Mouse (Mus musculus): ENCODE results near the gene Bdkrb2. TPM values are rescaled to one million over a fixed set of nuclear protein-coding genes. Genes with fewer than 3 reads are reported as not detected.

Bdkrb2 gene
- 5.7 and 6.6 TPM in 2 replicates for polyA plus RNA-seq (2012; rRNA removed)

DNA sequence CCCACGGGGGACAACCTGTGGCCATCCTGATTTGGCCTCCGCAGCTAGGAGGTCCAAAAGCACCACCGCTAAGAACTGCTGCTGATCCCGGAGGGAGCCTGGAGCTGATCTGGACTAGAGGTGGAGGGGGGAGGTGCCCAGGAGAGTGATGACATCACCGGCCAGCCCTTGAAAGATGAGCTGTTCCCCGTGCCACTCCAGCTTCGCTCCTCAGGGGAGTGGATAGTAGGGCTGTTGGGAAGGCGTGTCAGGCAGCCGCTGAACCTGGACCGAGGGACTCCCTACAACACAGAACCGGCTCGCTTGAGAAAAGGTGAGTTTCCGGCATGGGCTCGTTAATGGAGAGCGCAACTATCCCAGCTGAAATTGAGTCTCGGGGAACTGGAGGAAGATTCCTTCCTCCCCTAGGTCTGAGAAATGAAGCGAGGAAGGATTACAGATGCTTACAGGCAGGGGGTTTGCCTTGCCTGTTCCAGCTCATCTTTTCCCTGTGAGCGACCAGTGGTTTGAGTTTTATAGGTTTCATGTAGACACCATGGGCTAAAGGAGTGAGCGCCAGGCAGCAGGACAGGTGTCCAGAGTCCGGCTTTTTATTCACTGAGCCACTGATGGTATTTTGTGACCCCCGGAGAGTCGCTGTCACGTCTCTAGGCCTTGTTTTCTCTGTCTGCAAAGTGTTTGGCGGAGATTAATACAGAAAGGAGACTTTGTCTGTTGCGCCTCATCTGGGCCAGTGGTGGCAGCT, at the start of gene Bdkrb2:
Gene Bdkrb2 (plus strand): TSS at position 291 of the 745 bp plus-strand sequence.
- no peak for DNase-seq (ENCODE audit: low spot score)

DNA sequence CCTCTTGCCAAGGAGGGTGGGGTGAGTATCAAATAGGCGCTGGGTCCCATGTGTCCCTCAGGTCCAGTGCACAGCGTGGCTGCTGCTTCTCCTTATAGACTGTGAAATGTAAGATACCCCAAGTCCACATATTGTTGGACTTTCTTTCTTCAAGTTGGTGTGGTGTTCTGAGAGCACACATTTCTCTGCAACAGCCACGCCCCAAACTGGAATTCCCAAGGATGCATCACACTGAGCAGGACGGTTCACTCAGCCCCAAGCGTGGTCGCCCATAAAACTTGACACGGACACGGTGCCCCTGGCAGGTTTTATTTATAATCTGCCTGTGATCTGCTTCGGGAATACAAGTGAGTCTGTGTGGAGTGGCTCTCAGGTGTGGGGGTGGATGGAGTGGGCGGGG, 48.9 kb upstream of the Bdkrb2 start:
- no peak for DNase-seq (ENCODE audit: low spot score)

DNA sequence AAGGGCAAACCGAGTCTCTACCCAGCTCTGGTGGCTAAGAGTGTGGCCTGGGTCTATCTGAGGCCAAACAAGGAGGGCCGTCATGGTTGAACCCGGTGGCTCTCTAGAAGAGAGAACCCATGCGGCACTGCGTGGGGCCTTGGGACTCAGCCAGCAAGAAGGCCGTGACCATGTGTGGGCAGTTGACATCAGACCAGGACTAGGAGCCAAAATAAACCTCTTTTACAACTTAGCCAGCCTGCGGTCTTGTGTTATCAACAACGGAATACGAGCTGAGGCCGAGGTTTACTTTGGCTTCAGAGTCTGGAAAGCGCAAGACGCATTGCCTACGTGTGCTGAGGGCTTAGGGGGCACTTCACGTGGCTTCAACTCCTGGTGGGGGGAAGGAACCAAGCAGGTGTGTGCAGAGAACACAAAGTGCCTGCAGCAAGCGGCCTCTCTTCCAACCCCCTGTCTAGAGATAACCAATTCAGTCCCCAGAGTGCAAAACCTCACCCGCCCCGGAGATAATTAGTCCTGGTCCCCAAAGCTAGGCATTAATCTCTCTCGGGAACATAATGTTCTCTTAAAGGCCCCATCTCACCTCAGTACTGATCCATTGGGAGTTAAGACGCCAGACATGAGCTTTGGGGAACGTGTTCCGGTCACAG, 45.9 kb upstream of the Bdkrb2 start:
- DNase-seq (ENCODE audit: low spot score), result no peak

DNA sequence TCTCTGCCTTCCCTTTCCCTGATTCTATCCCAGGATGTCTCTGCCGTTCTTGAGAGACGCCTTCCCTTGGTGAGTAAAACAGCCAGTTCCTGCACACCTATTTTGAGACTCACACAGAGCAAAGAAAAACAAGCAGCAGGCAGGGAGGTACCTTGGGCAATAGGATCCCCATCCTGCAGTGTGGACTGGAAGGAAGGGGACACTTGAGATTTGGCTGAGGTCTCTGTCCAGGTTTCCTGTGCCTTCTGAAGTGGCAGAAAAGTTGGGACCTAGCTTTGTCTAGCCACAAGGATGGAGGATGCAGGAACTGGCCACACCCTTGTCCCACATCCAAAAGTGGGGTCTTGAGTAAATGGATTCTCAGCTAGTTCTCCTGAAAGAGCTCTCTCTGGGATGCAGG, 43.2 kb upstream of the Bdkrb2 start:
- no peak for DNase-seq (ENCODE audit: low spot score)

DNA sequence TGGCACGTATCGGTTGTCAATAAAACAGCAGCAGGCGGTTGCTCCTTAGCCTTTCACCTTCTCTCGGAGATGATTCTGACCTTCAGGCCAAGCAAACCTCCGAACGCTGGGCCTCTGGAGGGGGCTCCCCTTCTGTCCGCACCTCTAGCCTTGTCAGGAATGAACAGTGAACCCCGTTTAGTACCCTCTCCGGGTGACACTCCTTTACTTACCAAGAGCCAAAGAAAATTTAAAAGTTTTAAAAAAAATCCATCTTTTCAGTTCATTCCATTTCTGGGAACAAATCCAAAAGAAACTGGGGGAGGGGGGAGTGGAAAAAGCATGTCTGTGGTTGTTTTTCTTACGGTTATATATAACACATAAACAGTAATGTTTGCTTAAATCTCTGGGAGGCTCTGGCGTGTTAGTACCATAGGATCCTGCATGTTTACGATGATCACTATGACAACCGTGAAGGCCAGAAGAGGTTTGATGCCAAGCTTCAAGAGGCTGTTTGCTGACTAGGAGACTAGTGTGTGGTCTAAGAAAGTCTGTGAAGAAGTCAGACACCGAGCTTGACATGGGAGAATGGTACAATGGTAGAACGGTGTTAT, 41.8 kb upstream of the Bdkrb2 start:
- no peak for DNase-seq (ENCODE audit: low spot score)

DNA sequence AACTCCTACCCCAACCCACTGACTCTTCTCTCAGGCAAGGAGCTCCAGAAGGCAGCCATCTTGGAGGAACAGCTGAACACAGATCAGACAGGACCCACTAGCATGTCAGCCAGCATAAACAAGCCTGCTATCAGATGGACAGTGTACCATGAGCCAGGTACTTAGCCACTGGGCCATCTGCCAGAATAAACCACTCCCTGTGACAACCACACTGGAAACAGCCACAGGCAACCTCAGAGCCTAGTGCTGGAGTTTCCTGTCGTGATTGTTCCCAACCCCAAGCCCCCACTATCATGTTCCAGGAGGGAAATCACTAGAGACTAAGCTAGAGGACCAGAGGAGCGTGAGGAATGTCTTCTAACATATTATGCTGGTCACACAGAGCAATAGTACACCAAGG, 39.3 kb upstream of the Bdkrb2 start:
- no peak for DNase-seq (ENCODE audit: low spot score)

DNA sequence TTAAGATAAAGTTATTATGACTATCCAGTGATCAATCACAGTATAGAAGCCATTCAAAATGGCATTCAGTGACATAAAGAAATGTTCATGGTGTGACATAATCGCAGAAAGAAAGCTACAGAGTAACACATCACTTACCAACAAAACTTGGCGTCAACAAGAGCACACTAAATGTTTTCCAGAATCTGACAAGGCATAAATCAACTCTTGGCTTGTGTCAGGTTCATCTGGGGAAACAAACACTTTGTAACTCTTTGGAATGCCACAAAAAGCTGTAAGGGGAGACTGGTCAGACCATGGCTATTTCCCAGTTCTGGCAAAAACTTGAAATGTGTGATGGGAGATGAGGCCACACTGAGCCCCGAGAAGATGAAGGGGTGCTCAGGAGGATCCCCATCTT, 36.8 kb upstream of the Bdkrb2 start:
- no peak for DNase-seq (ENCODE audit: low spot score)

DNA sequence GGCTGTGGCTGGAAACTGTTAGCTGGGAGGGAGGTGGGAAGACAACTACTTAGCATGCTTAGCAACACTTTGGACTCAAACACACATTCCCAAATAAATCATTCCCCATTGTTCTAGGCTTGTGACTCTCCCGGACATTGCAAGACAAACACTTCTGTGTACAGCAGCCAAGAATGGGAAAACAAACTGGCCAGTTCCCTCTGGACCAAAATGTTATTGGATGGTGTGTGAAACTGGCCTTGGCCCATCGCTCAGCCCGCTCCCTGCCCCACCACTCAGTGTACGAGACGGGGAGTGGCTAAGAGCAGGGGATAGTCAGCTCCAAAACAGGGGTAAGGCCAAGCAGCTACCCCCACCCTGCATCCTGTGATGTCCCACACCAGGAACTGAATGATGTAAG, 36.2 kb upstream of the Bdkrb2 start:
- no peak for DNase-seq (ENCODE audit: low spot score)

DNA sequence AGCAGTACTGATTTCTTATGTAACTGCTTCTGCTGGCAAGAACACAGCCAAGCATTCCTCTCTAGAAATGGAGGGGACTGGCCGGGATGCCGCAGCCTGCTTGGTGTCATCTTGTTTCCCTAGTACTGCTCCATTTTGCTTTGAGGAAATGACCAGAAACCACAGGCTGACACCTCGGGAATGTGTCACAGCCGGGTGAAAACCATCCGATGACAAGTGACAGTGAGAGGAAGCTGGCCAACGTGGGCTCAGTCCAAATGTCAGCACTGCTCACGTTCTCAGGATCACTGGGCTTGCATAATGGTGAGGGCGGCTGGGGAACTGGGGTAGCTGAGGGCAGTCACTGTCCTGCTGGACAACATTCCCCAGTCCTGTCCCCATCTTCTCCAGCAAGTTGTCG, 33.5 kb upstream of the Bdkrb2 start:
- DNase-seq (ENCODE audit: low spot score), result no peak

DNA sequence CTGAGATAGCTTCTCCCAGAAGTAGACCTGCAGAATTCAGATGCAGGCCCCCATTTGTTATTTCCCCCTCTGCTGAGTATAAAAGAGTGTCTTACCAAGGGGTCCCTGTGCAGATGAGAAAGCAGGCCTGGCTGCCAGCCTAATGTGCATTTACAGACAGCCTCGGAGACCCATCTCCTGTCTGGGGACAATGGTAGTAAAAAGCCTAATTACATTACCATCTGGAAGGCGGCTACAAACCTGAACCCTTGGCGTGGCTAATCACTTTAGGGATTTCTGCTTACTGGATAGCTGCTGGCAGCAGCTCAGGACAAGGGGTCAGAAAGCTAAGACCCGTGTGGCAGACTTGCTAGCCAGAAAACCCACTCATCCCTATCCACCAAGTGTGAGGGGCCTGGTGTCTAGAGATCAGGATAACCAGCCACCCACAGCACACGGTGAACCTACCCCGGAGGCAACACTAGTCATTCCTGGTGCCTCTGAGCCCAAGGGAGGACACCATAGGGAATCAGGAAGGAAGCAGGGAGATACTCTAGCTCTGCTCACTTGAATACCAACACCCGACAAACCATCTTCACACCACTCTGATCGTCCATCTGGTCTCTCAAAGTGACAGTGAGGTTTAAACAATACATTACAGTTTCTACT, 31.2 kb upstream of the Bdkrb2 start:
- DNase-seq (ENCODE audit: low spot score), result no peak

DNA sequence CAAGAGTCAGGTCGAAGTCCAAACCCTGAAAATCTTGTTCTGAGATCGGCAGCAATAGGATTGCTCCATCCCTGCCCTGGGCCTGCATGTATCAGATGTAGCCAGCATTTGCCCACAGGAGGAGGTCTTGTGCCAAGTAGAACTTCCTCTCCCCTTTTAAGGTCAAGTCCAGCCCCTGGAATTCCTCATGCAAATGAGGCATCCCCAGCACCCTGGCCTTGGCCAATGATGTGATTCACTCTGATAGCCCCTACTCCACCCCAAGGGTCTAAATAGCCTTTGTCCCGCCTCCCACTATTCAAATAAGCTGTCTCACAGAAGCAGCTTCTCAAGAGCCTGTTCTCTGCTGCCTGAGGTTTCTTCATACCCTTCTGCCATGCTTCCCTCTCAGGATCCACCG, 28.2 kb upstream of the Bdkrb2 start:
- DNase-seq (ENCODE audit: low spot score), result no peak

DNA sequence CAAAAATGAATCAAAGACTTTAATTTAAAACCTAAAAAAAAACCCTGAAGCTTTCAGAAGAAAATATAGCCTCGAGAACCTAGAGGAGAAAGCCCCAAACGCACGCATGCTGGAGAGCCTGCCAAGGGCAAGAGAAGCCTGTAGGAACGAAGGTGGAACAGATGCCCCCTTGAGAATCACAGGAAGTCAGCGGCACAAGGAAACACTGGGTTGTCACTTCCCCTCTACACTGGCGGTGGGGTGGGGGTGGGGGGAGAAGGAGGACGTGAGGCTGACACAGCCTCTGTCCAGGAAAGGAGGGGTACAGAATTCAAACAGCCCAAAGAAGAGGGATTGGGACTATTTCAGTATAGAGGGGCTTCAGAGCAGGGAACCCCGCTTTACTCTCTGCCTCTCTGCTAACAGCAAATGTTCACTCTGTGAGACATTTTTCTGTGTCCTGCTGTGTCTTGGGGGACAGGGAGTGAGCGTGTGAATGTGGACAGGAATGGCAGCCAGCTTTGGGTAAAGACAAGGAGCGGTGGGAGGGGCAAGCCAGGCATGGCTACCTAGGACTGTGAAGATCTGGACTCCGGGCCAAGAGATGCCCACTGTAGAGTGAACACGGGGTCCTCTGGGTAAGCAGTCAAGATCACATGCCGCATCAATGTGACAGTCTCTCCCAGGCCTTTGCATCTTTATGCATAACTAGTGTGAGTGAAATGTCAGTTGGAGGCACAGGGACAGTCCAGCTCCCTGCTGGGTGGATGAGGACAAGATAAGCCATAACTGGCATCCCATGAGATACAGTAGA, 26.9 kb upstream of the Bdkrb2 start:
- no peak for DNase-seq (ENCODE audit: low spot score)

DNA sequence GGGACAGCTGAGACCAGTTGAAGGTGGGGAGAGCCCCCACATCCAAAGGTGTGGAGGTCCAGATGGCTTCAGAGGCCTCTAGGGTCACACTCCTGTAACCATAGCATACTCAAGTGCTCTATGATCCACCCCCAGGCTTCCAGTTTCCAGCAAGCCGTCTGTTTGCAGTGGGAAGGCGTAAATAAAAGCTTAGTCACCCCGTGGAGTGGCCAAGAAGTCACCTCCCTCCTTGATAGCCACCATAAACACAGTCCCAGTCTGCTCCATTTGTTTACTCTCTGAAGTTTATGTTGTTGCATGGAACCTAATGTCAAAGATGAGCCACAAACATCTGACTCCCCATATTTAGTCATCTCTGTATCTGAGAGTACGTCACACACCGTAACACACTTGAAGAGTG, 25.9 kb upstream of the Bdkrb2 start:
- DNase-seq (ENCODE audit: low spot score), result no peak

DNA sequence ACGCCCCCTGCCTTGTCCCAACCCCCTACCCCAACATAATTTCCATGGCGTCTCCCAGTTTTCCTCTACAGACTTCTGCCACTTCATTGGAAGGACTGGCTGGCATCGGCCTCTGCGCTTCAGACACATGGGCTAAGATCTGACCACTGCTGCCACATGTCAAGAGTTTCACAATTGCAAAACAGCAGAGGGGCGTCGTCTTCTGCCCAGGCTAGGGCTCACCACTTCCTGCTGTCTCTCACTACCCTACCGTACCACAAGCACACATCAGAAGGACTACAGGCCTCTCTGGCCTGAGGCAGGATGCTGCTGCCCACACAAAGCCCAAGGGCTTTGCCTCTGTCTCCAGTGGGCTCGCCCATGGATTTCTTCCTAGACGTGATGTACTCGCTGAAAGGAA, 23.4 kb upstream of the Bdkrb2 start:
- no peak for DNase-seq (ENCODE audit: low spot score)

DNA sequence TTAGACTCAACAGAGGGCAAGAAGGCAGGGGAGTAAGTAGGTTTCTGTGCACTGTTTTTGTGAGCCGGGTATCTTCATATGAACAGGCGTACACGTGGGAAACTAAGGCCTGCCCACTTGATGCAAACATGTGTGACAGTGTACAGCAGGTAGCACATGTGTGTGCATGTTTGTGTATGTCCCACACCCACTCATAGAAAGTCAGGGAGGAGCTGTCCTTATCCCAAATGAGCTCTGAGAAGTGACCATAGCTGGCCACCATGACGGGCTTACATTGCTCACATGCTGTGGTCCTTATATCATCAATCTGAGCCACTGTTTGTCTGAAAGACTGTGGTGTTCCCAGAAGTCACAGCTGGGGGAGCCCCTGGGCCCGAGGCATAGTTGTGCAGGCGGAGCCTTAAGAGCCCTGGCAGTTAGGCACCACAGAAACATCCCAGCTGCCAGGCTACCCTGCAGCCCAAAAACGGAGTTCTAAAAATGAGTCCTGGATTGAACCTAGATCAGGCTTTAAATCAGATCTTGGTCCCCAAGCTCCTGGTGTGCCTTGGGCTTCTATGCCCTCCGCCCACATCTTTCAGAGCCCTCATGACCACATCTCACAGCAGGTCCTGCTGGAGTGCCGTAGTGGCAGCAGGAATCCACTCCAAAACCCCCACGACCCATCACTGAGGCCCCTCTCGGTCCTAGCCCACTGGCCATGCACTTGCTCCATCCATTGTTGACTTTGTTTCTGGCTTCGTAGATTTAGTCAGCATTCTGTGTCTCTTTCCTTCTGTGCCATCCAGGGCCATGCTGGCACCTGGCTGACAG, 21.2 kb upstream of the Bdkrb2 start:
- no peak for DNase-seq (ENCODE audit: low spot score)

DNA sequence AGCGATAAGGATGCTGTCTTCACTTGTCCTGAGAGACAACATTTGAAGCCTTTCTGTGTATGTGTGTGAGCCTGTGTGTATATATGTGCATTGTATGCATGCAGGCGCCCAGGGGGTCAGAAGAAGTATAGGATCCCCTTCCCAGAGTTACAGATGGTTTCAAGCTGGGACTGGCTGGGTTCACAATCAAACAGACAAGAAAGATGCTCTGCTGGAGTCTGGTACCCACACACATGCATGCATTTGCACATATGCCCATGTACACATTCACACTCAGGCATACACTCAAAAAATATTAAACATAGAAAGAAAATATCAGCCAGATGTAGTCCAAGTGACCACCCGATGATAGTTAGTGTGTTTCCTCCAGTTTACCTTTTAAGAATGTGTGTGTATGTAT, 20.5 kb upstream of the Bdkrb2 start:
- DNase-seq (ENCODE audit: low spot score), result no peak

DNA sequence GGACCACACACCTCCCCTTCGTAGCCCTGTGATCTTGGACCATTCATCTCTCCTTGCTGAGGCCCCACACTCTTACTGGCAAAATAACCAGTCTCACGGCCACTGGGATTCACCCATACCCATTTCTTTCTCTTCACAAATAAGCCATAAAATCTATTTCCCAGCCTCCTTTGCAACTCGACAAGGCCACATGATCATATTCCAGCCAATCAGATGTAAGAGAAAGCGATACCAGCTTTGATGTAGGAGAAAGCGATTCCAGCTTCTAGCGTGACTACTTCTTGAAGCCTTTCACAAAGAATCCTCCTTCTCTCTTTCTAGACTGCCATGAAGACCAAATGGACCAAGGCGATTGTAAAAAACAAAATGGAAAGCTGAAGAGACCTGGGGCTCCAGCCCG, 19.9 kb upstream of the Bdkrb2 start:
- no peak for DNase-seq (ENCODE audit: low spot score)

DNA sequence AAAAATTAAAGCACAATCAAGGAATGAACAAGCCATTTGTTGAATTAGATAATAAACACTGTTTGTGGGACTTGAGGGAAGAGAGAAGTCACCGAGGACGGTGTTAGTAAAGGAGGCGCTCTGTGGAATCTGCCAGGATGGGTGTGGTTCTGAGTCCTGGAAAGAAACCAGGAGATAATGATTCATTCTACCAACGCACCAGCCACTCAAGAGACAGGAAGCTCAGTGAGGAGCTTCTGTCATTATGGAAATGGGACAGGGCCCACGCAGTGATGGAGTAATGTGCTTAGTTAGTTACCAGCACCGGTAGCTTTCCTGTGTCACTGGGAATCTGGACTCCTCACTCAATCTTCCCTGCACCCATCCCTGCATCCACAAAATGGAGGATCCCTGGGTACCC, 19.3 kb upstream of the Bdkrb2 start:
- DNase-seq (ENCODE audit: low spot score), result no peak

DNA sequence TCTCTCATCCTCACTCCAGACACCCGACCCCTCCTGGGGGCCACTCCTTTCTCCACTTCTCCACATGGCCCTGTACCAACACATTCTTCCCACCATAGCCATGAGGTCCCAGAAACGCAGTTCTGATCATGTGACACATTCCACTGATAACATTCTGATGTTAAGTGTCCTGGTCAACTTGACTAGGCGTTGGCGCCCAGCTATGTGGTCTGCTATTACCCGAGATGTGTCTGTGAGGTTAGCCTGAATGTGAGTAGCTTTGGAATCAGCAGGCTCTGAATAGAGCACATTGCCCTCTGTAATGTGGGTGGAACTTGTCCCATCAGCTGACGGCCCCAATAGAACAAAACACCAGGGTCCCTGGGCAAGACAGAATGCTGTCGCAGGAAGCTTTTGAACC, 18.2 kb upstream of the Bdkrb2 start:
- DNase-seq (ENCODE audit: low spot score), result no peak

DNA sequence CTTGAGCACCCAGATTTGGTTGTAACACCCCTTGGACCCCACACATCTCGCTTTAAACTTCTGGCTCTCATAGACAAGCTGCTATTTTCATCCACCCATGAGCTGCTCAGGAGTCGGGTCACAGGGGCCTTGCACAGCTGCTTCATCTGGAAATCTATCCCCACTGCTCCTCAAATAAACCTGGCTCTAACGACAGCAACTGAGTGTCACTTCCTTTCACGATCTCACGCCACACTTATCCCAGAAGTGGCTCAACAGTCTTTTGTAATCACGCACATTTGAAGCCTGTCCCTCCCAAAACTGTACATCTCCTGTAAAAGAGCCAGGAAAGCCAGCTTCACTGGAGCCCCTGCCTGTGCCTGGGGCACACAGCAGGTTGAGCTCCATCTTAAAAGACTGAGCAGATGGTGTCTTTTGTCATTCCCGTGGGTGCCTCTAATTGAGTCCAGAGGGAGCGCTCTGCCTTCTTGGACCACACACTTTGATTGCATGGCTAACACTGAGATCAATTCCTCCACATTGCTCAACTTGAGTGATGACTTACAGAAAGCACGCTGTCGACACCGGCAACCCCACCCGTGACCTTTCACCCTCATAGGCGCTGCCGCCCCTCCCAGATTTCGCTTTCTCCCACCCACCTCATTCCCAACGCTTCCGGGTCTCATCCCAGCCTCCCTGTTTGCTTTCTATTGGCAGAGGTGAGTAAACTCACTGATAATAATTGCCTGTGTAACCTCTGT, 17.2 kb upstream of the Bdkrb2 start:
- no peak for DNase-seq (ENCODE audit: low spot score)

All from urinary bladder, adult 2 months (tissue).